Mouse (Mus musculus) megakaryocyte-erythroid progenitor cell, adult 5-6 weeks (primary cell): Measurements from ENCODE around the gene Ripor3. TPM values are rescaled to one million over a fixed set of nuclear protein-coding genes. Genes with fewer than 3 reads are reported as not detected.
A peak's percentile ranks its signal among the peaks of the same experiment; 100 is the strongest.

Experiments
- ATAC-seq: replicated peaks from 2 replicates; pipeline ENCODE4 v1.8.0; 2016; ENCODE audit warnings: mild to moderate bottlenecking, inconsistent platforms; ENCODE audit not compliant: severe bottlenecking, poor library complexity, low FRiP score, low TSS enrichment
- total RNA-seq, 2 experiments: library from RNA; stranded (forward) in 1 of 2; stranded (reverse) in 1 of 2; fragments of 200-1000, 215-1000 nt in 1 of 2; fragments of >200 nt in 1 of 2; fragmentation: Nextera tagmentation in 1 of 2; gene quantifications; 2 replicates each; pipeline ENCODE4 v1.2.3; 2014 to 2017

Gene Ripor3
- total RNA-seq, 2 experiments from 2014 or later = 0.42 TPM; not detected in 1

GRCm38 (mm10) chr2:168035907-168036306 lies 25.5 kb upstream of the Ripor3 start:
- ATAC-seq = no peak

GRCm38 (mm10) chr2:168033905-168034304 lies 23.5 kb upstream of the Ripor3 start:
- peak; percentile 78 for ATAC-seq

GRCm38 (mm10) chr2:168031842-168032241 lies 21.4 kb upstream of the Ripor3 start:
- ATAC-seq = 0 out of 2 replicates have a peak, but pooled peaks have one; percentile 19

GRCm38 (mm10) chr2:168028376-168028775 lies 18.0 kb upstream of the Ripor3 start:
- no peak for ATAC-seq

- no peak for ATAC-seq
Measured at GRCm38 (mm10) chr2:168026467-168026866, 16.0 kb upstream of the Ripor3 start.

GRCm38 (mm10) chr2:168025882-168026281 lies 15.5 kb upstream of the Ripor3 start:
- no peak for ATAC-seq

- no peak for ATAC-seq
Measured at GRCm38 (mm10) chr2:168025174-168025573, 14.8 kb upstream of the Ripor3 start.

- peak; percentile 54 for ATAC-seq
Measured at GRCm38 (mm10) chr2:168023763-168024402, 13.5 kb upstream of the Ripor3 start.

- no peak for ATAC-seq
Measured at GRCm38 (mm10) chr2:168019201-168019715, 8.8 kb upstream of the Ripor3 start.

GRCm38 (mm10) chr2:168016951-168017391 lies 6.6 kb upstream of the Ripor3 start:
- ATAC-seq = peak; percentile 59; the same call in 1 of the 2 replicates

GRCm38 (mm10) chr2:168010893-168011292 lies 475 bp upstream of the Ripor3 start:
- no peak for ATAC-seq

GRCm38 (mm10) chr2:168008132-168008531 lies 2.3 kb downstream of the Ripor3 start:
- ATAC-seq = no peak

GRCm38 (mm10) chr2:168006489-168006888 lies 3.9 kb downstream of the Ripor3 start:
- no peak for ATAC-seq

- peak; percentile 31; the same call in 1 of the 2 replicates for ATAC-seq
Measured at GRCm38 (mm10) chr2:168005616-168006015, 4.8 kb downstream of the Ripor3 start.

GRCm38 (mm10) chr2:168005005-168005404 lies 5.4 kb downstream of the Ripor3 start:
- ATAC-seq = no peak

GRCm38 (mm10) chr2:168004369-168004768 lies 6.0 kb downstream of the Ripor3 start:
- no peak for ATAC-seq

GRCm38 (mm10) chr2:168003431-168003830 lies 7.0 kb downstream of the Ripor3 start:
- ATAC-seq = no peak

- no peak for ATAC-seq
Measured at GRCm38 (mm10) chr2:168002884-168003283, 7.5 kb downstream of the Ripor3 start.

- no peak for ATAC-seq
Measured at GRCm38 (mm10) chr2:168002188-168002587, 8.2 kb downstream of the Ripor3 start.

GRCm38 (mm10) chr2:167999145-167999743 lies 11.2 kb downstream of the Ripor3 start:
- peak; percentile 42 for ATAC-seq

- ATAC-seq = peak; percentile 26; the same call in 1 of the 2 replicates
Measured at GRCm38 (mm10) chr2:167997562-167997961, 12.9 kb downstream of the Ripor3 start.
